Mouse (Mus musculus): ENCODE results near the gene Rnf2.

Gene Rnf2

GRCm38 (mm10) chr1:151500531-151501361, at the start of gene Rnf2:
Gene Rnf2, minus strand, starts transcription at chr1:151500955.
- peak; percentile 98 for DNase-seq

DNA sequence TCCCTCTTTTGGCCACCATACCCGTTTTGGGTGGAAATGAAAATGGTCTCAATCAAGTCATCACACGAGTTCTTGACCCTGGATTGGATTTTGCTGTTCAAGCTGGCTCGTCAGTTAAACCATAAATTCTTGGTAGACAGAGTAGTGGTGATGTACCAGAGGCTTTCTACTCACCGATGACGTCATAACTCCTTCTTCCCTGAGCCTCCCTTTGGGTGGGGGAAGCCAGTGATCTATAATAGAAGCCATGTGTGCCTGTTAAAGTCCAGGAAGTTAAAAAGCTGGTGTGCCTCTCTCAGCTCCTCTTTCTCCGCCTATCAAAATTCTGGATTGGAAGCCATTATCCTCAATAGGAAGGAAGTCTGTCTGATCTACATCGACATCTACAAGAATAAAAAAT, 49.0 kb upstream of the Rnf2 start:
- DNase-seq = no peak

GRCm38 (mm10) chr1:151548896-151549610, 48.3 kb upstream of the Rnf2 start:
- no peak for DNase-seq

GRCm38 (mm10) chr1:151545571-151545970, 44.8 kb upstream of the Rnf2 start:
- DNase-seq = no peak

- no peak for DNase-seq
Measured at GRCm38 (mm10) chr1:151544581-151544980, 43.8 kb upstream of the Rnf2 start.

DNA sequence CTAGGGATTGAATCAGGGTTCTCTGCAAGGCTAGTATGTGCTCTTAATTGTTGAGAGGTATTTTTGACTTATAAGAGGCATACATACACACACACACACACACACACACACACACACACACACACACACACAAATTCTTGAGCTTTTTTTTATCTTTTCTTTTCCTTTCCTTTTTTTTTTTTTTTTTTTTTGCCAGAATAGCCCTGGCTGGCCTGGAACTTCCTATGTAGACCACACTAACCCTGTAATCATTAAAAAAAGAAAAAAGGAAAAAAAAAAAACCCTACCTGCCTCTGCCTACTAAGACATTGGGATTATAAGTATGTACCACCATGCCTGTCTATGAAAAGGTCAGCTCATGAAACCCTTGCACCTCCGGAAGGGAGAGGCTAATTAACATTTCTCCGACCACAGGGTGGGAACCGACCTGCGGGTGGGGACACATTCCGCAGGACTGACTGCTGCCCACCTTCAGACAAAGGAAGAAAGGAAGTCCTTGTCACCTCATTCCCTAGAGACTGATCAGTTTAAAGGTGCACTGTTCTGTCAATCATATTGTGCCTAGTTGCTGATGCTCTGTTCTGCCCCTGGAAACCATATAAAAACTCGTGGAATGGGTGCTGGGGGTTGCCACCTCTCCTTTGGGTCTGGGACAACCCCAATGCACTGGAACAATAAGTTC, 43.2 kb upstream of the Rnf2 start:
- DNase-seq = no peak

- DNase-seq = no peak
Measured at GRCm38 (mm10) chr1:151526701-151527100, 25.9 kb upstream of the Rnf2 start.

DNA sequence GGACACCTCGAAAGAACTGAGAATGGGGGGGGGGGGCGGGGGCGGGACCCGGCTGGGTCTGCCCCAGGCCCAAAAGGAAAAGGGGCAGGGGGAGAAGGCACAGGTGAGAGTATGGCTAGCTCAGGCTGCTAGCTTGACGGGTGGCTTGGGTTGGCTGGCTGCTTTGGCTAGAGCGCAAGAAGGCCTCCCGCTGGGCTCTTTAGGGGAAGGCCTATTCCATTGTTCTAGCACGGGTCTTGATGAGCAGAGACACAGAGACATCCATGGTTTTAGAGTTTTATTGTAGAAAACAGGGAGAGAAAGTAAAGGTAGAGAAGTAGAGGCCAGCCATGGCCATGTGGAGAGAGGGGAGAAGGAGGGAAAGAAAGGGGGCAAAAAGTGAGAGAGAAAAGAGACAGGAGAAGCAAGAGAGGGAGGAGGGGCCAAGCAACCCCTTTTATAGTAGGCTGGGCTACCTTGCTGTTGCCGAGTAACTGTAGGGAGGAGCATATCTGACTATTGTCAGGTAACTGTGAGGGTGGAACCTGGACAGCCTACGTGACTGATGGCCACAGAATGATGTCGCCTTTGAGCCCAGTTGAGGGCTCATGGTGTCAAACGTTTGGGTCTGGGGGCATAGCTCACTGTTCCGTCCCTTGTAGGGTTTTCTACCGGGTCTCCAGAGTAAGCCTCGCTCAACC, 17.0 kb upstream of the Rnf2 start:
- no peak for DNase-seq

GRCm38 (mm10) chr1:151516871-151517270, 16.1 kb upstream of the Rnf2 start:
- no peak for DNase-seq

- no peak for DNase-seq
Measured at GRCm38 (mm10) chr1:151515733-151516132, 15.0 kb upstream of the Rnf2 start.

DNA sequence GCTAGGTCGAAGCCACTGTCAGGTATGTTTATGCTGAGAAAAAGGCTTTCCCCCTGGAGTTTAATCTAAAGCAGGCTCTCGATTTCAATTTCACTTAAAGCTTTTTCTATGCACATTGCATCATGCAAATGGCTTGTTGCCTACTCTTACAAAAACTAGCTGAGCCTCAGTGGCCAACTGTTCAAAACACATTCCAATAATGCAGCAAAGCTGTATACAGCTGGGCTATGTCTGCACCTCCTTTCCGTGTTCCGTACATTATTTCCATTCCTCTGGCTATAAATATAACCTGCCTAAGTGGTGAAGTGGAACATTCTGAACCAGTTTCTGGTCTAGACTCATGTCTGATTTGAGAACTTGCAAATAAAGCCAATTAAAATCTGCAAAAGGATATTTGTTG, 13.4 kb upstream of the Rnf2 start:
- DNase-seq = no peak

DNA sequence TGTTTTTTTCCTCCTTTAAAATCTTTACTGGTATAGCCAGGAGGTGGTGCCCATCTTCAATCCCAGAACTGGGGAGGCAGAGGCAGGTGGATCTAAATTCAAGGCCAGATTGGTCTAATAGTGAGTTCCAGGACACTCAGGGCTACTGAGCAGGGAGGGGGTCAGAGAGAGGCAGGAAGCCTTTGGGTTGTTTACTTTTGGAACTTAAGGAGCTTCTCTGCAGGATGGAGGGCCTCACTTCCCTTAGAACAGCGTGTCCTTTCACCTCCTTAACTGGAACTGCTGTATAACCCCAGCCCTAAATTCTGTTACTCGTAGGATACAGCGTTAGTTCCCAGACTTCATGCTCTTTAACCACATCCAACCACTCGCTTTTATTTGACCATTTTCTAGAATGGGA, 10.1 kb upstream of the Rnf2 start:
- no peak for DNase-seq

DNA sequence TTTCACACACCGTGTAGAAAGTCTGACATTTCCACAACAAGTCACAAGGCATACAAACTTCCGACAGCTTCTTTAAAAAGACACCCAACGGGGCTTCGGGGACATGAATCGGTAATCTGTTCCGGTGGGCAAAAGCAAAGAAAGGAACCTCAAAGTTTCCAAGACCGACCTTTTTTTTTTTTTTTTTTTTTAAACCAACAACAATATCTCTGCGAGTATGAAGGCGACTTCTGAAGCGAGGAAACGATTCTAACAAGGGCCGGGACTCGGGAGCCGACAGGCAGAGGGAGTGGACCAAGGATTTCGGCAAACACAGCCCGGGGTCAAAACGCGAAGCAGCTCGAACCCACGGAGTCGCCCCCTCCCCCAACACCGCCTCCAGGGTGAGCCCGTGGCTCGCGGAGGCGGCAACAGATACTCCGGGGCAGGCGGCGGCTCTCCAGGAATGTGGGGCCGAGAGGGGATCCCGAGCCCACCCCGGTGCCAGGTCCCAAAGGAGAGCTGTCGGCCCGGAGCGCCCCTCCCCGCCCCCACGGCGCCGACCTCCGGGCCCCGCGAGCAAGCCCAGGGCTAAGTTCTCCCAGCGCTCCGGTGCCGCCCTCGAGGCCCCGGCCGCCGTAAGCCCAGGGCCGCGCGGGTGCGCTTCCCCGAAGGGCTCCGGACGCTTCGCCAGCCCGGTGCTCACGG, 797 bp downstream of the Rnf2 start:
- DNase-seq = peak; percentile 78

GRCm38 (mm10) chr1:151498381-151498780, 2.4 kb downstream of the Rnf2 start:
- no peak for DNase-seq

DNA sequence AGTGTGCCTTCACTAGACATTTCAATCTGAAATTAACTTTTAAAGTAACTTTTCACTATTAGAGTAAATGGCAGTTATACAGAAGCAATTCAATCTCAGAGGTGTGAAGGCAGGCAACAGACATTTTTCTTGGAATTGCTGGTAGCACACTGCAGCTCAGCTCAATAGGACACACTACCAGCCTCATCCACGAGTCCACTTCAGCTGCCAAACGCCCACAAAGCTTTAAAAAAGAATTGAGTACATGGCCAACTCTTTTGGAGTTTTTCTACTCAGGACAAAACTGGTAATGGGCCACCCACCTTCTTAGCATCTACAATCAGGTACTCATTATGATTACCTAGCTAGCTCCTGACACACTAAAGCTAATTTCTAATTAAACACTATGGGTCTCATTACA, 2.8 kb downstream of the Rnf2 start:
- no peak for DNase-seq

DNA sequence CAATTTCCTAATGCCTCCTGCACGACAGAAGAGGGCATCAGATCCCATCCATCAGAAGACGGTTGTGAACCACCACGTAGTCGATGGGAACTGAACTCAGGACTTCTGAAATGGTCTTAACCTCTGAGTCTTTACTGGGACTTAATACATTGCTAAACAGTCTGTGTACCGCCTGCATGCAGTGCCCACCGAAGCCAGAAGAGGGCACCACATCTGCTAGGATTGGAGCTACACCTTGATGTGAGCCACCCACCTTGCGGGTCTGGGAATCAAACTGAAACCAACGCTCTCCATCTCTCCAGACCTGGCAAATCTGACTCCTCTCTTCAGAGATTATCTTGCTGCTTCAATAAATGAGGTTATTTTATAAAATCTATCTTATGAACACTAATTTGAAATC, 3.7 kb downstream of the Rnf2 start:
- DNase-seq = peak; percentile 84

DNA sequence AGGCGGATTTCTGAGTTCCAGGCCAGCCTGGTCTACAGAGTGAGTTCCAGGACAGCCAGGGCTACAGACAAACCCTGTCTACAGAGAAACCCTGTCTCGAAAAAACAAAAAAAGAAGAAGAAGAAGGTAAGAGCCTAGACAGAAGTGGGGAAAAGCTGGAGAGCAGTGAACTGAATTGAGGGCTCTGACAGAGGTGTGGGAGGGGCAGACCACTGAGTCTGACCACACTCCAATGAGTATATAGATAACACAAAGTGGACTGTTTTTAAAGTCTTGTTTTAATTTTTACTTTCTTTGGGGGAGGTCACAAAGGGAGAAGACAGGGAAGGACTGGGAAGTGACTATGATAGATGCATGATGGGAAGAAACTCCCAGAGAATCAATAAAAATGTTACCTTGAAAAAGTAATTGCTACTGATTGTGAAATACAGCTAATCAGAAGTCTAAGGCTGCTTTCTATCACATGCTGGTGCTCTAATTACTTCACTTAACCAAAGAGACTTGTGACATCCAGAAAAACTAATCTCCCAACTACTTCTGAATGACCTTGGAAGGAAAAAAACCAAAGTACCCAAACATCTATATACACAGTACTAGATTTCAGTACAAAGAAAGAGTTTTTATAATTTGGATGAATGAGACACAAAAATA, 5.0 kb downstream of the Rnf2 start:
- DNase-seq = no peak

GRCm38 (mm10) chr1:151494711-151495110, 6.0 kb downstream of the Rnf2 start:
- no peak for DNase-seq

- DNase-seq = no peak
Measured at GRCm38 (mm10) chr1:151493826-151494225, 6.9 kb downstream of the Rnf2 start.

DNA sequence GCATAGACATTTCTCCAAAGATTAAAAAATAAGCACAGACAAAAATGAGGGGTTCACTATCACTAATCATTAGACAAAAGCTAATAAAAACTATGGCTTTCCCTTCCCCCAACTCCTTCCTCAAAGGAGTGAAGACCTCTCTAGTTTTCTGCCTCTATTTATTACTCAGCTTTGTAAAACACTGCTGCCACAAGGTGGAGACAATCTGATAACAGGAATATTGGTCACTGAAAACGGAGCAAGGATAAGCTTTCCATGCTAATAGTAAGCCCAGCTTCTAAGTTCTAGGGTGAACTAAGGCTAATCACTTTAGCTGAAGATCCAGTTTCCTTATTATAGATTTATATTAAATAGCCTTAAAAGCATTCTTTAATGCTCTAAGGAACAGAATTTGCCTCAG, 8.3 kb downstream of the Rnf2 start:
- no peak for DNase-seq

- DNase-seq = peak; percentile 55
Measured at GRCm38 (mm10) chr1:151489806-151490205, 10.9 kb downstream of the Rnf2 start.

GRCm38 (mm10) chr1:151484754-151485153, 16.0 kb downstream of the Rnf2 start:
- DNase-seq = no peak

Data from thymus, postnatal 4 days (tissue).